Mouse (Mus musculus): ENCODE measurements at regions not wholly inside any gene's neighbourhood (a gene's known extent, or its start where the extent isn't known, plus 50 kb on each side); places are given as distances from the start of the nearest gene placed in this dataset.

- DNase-seq (ENCODE audit: low spot score), result no peak
Observed at GRCm38 (mm10) chr9:67165486-67165885, 116.3 kb upstream of the Tpm1 start.

GRCm38 (mm10) chr9:67163746-67164145 lies 114.5 kb upstream of the Tpm1 start:
- DNase-seq (ENCODE audit: low spot score), result no peak

- DNase-seq (ENCODE audit: low spot score), result no peak
Observed at GRCm38 (mm10) chr9:67160785-67161455, 111.7 kb upstream of the Tpm1 start.

- no peak for DNase-seq (ENCODE audit: low spot score)
Observed at GRCm38 (mm10) chr9:67160350-67160749, 111.1 kb upstream of the Tpm1 start.

GRCm38 (mm10) chr9:67156590-67157259 lies 107.5 kb upstream of the Tpm1 start:
- DNase-seq (ENCODE audit: low spot score), result no peak

- no peak for DNase-seq (ENCODE audit: low spot score)
Observed at GRCm38 (mm10) chr9:67154062-67154461, 104.9 kb upstream of the Tpm1 start.

GRCm38 (mm10) chr9:67153333-67153732 lies 104.1 kb upstream of the Tpm1 start:
- no peak for DNase-seq (ENCODE audit: low spot score)

GRCm38 (mm10) chr9:67147656-67148055 lies 98.5 kb upstream of the Tpm1 start:
- DNase-seq (ENCODE audit: low spot score), result no peak

GRCm38 (mm10) chr9:67145392-67145791 lies 96.2 kb upstream of the Tpm1 start:
- DNase-seq (ENCODE audit: low spot score), result no peak

- DNase-seq (ENCODE audit: low spot score), result no peak
Observed at GRCm38 (mm10) chr9:67144511-67144910, 95.3 kb upstream of the Tpm1 start.

GRCm38 (mm10) chr9:67140319-67140887 lies 91.2 kb upstream of the Tpm1 start:
- peak; percentile 21 for DNase-seq (ENCODE audit: low spot score)

- DNase-seq (ENCODE audit: low spot score), result no peak
Observed at GRCm38 (mm10) chr9:67137681-67138080, 88.5 kb upstream of the Tpm1 start.

GRCm38 (mm10) chr9:67137141-67137540 lies 87.9 kb upstream of the Tpm1 start:
- no peak for DNase-seq (ENCODE audit: low spot score)

GRCm38 (mm10) chr9:67136166-67136565 lies 87.0 kb upstream of the Tpm1 start:
- no peak for DNase-seq (ENCODE audit: low spot score)

- DNase-seq (ENCODE audit: low spot score), result no peak
Observed at GRCm38 (mm10) chr9:67134378-67134777, 85.2 kb upstream of the Tpm1 start.

GRCm38 (mm10) chr9:67132370-67132769 lies 83.2 kb upstream of the Tpm1 start:
- no peak for DNase-seq (ENCODE audit: low spot score)

GRCm38 (mm10) chr9:67130730-67131440 lies 81.7 kb upstream of the Tpm1 start:
- DNase-seq (ENCODE audit: low spot score), result no peak

- no peak for DNase-seq (ENCODE audit: low spot score)
Observed at GRCm38 (mm10) chr9:67129891-67130290, 80.7 kb upstream of the Tpm1 start.

GRCm38 (mm10) chr9:67129095-67129494 lies 79.9 kb upstream of the Tpm1 start:
- DNase-seq (ENCODE audit: low spot score), result no peak

GRCm38 (mm10) chr9:67121691-67122090 lies 72.5 kb upstream of the Tpm1 start:
- DNase-seq (ENCODE audit: low spot score), result no peak

GRCm38 (mm10) chr9:67118880-67119644 lies 69.9 kb upstream of the Tpm1 start:
- DNase-seq (ENCODE audit: low spot score), result no peak

GRCm38 (mm10) chr9:67118429-67118828 lies 69.2 kb upstream of the Tpm1 start:
- no peak for DNase-seq (ENCODE audit: low spot score)
